In genomic region chr17:47663009-47663713, GRCm38 (mm10) we compare ENCODE assay signal across 14 mouse cellular contexts. TPM values are rescaled to one million over a fixed set of nuclear protein-coding genes. Genes with fewer than 3 reads are reported as not detected.
DNase-seq lines count a peak whose midpoint lies in the region; ATAC-seq and TF ChIP-seq lines count a peak whose summit lies in the region.
"Had no signal": no experiment of that assay in that cellular context is flagged by ENCODE, and none has a peak within 500 bp of the region (broad histone marks: within the 10 kb centered on the region; RNA-seq: fewer than 3 reads in every experiment).

No protein-coding gene starts in this region.

- intact Hi-C loops in gastrocnemius, postnatal 14 days (cut with DNase I; ENCODE audit: low total_unique reads) = no loop called here

- no peak overlapping the region for H3K9ac ChIP-seq in intestine, embryonic 14.5 days (ENCODE audit: low read length)
- H3K9ac ChIP-seq in intestine, postnatal 0 days (ENCODE audit: low read depth, low read length) = no peak overlapping the region
- H3K9ac ChIP-seq in forebrain, embryonic 14.5 days (ENCODE audit: low read length) = no peak overlapping the region
- H3K9ac ChIP-seq in neural tube, embryonic 14.5 days (replicated peaks; ENCODE audit: low read depth, low read length) = no peak overlapping the region

- 0 out of 2 replicates have a peak, but pooled peaks cover 5% of the 10 kb centered on the region for H3K36me3 ChIP-seq in intestine, embryonic 14.5 days (ENCODE audit: control insufficient read depth, insufficient read depth, low read length)
- 0 out of 2 replicates have a peak, but pooled peaks cover 3% of the 10 kb centered on the region for H3K36me3 ChIP-seq in intestine, postnatal 0 days (ENCODE audit: control insufficient read depth, insufficient read depth)
- H3K36me3 ChIP-seq in forebrain, embryonic 14.5 days (ENCODE audit: control insufficient read depth, insufficient read depth, low read length) = no peaks in the 10 kb centered on the region
- H3K36me3 ChIP-seq in neural tube, embryonic 14.5 days (ENCODE audit: control insufficient read depth, insufficient read depth, low read length) = no peaks in the 10 kb centered on the region; the same call in 1 of the 2 replicates

- peak; percentile 58; the same call in 1 of the 2 replicates for ATAC-seq in intestine, embryonic 14.5 days (replicated peaks; ENCODE audit: low FRiP score, low TSS enrichment, low read depth)
- no peak for ATAC-seq in intestine, postnatal 0 days
- peak; percentile 40; the same call in 1 of the 2 replicates for ATAC-seq in forebrain, embryonic 14.5 days
- peak; percentile 85 for ATAC-seq in neural tube, embryonic 14.5 days (ENCODE audit: low read depth)
- no peak for ATAC-seq in CD4-positive, CD25-positive, alpha-beta regulatory T cell, adult 4 months

- no peak overlapping the region for H3K27ac ChIP-seq in intestine, embryonic 14.5 days (ENCODE audit: low read depth)
- no peak overlapping the region for H3K27ac ChIP-seq in intestine, postnatal 0 days (ENCODE audit: low read depth, low read length)
- no peak overlapping the region for H3K27ac ChIP-seq in forebrain, embryonic 14.5 days (ENCODE audit: low read depth, low read length)
- no peak overlapping the region for H3K27ac ChIP-seq in neural tube, embryonic 14.5 days (ENCODE audit: low read depth, low read length)

- H3K4me2 ChIP-seq in intestine, embryonic 14.5 days (ENCODE audit: low read length) = no peak overlapping the region
- H3K4me2 ChIP-seq in intestine, postnatal 0 days (replicated peaks; ENCODE audit: low read depth) = no peak overlapping the region
- no peak overlapping the region for H3K4me2 ChIP-seq in forebrain, embryonic 14.5 days (ENCODE audit: low read length)
- H3K4me2 ChIP-seq in neural tube, embryonic 14.5 days (ENCODE audit: low read depth, low read length) = no peak overlapping the region

- 73% methylated on average over 9 of the region's 9 CpGs for WGBS in intestine, embryonic 14.5 days
- 76% methylated on average over 9 of the region's 9 CpGs for WGBS in intestine, postnatal 0 days
- WGBS in forebrain, embryonic 14.5 days = 18% methylated on average over 9 of the region's 9 CpGs
- 21% methylated on average over 9 of the region's 9 CpGs for WGBS in neural tube, embryonic 14.5 days
- WGBS in lung, adult 2 months = 70% methylated on average over 9 of the region's 9 CpGs

- no peak for DNase-seq in intestine, embryonic 14.5 days (ENCODE audit: low spot score)
- DNase-seq in brain, embryonic 14.5 days (ENCODE audit: low read depth) = peak; percentile 59
- peak; percentile 33 for DNase-seq in forebrain, embryonic 14.5 days (ENCODE audit: low spot score)
- DNase-seq in gastrocnemius, postnatal 14 days = no peak
- DNase-seq in lung, adult 2 months = no peak
- DNase-seq: cerebellum, postnatal 36 days; heart, adult 18-20 months; lung, adult 18-20 months; spleen, adult 18-20 months; thymus, adult 2 months had no signal

- no peaks in the 10 kb centered on the region for H3K9me3 ChIP-seq in intestine, embryonic 14.5 days (ENCODE audit: control insufficient read depth, low read length)
- no peaks in the 10 kb centered on the region for H3K9me3 ChIP-seq in intestine, postnatal 0 days (ENCODE audit: control insufficient read depth)
- H3K9me3 ChIP-seq in forebrain, embryonic 14.5 days (replicated peaks; ENCODE audit: control insufficient read depth, low read length) = no peaks in the 10 kb centered on the region
- no peaks in the 10 kb centered on the region for H3K9me3 ChIP-seq in neural tube, embryonic 14.5 days (ENCODE audit: control insufficient read depth, low read length)

- H3K4me1 ChIP-seq in intestine, embryonic 14.5 days (replicated peaks; ENCODE audit: control insufficient read depth, insufficient read depth, low read length) = no peaks in the 10 kb centered on the region
- no peaks in the 10 kb centered on the region for H3K4me1 ChIP-seq in intestine, postnatal 0 days (replicated peaks; ENCODE audit: control insufficient read depth, insufficient read depth, low read length)
- H3K4me1 ChIP-seq in forebrain, embryonic 14.5 days (ENCODE audit: control insufficient read depth, insufficient read depth, low read length) = no peaks in the 10 kb centered on the region
- H3K4me1 ChIP-seq in neural tube, embryonic 14.5 days (ENCODE audit: control insufficient read depth, insufficient read depth, low read length) = no peaks in the 10 kb centered on the region
- peaks cover 3% of the 10 kb centered on the region for H3K4me1 ChIP-seq in lung, adult 2 months (ENCODE audit: control insufficient read depth, insufficient read depth, low read length)

- TF ChIP-seq POLR2A in brain, embryonic 14.5 days (IDR thresholded peaks at IDR 0.05; ENCODE audit: borderline replicate concordance, extremely low read depth, insufficient read depth, insufficient read length, poor library complexity, severe bottlenecking) = no peak
- TF ChIP-seq POLR2A in lung, adult 2 months (IDR thresholded peaks at IDR 0.05; ENCODE audit: borderline replicate concordance, extremely low read depth, low read depth, low read length) = no peak

- no peak for TF ChIP-seq CTCF in intestine, postnatal 0 days (IDR thresholded peaks at IDR 0.05; ENCODE audit: low read depth)
- TF ChIP-seq CTCF in brain, embryonic 14.5 days (IDR thresholded peaks at IDR 0.05; ENCODE audit: borderline replicate concordance, extremely low read depth, insufficient read depth, insufficient read length) = no peak
- no peak for TF ChIP-seq CTCF in lung, adult 2 months (IDR thresholded peaks at IDR 0.05; ENCODE audit: insufficient read depth, low read length)

- no peaks in the 10 kb centered on the region for H3K27me3 ChIP-seq in intestine, embryonic 14.5 days (replicated peaks; ENCODE audit: control insufficient read depth, insufficient read depth, low read length)
- no peaks in the 10 kb centered on the region for H3K27me3 ChIP-seq in intestine, postnatal 0 days (replicated peaks; ENCODE audit: control insufficient read depth, insufficient read depth, low read length)
- no peaks in the 10 kb centered on the region for H3K27me3 ChIP-seq in forebrain, embryonic 14.5 days (replicated peaks; ENCODE audit: control insufficient read depth, insufficient read depth, low read length)
- no peaks in the 10 kb centered on the region for H3K27me3 ChIP-seq in neural tube, embryonic 14.5 days (ENCODE audit: control insufficient read depth, insufficient read depth, low read length)

- no peak overlapping the region for H3K4me3 ChIP-seq in intestine, embryonic 14.5 days (ENCODE audit: low read depth, low read length)
- no peak overlapping the region for H3K4me3 ChIP-seq in intestine, postnatal 0 days (ENCODE audit: low read depth, low read length)
- no peak overlapping the region for H3K4me3 ChIP-seq in forebrain, embryonic 14.5 days (ENCODE audit: low read depth, low read length)
- H3K4me3 ChIP-seq in neural tube, embryonic 14.5 days (ENCODE audit: low read depth, low read length) = no peak overlapping the region
- no peak overlapping the region for H3K4me3 ChIP-seq in lung, adult 2 months (replicated peaks; ENCODE audit: extremely low read depth, low read depth, low read length)

RNA-seq across cellular contexts. Expression of gene Tomm6, which starts 25.0 kb away (rescaled TPM):
- 455 and 463 TPM in 2 replicates for polyA plus RNA-seq in intestine, embryonic 14.5 days (2014; fragmentation: Nextera tagmentation; extraction: Ambion mirVana)
- 384 and 398 TPM in 2 replicates for polyA plus RNA-seq in intestine, postnatal 0 days (2015; fragmentation: Nextera tagmentation; extraction: Ambion mirVana)
- 97.2 and 102 TPM in 2 replicates for polyA plus RNA-seq in brain, embryonic 14.5 days (2012; rRNA removed)
- 309 and 324 TPM in 2 replicates for polyA plus RNA-seq in forebrain, embryonic 14.5 days (2014; fragmentation: Nextera tagmentation; extraction: Ambion mirVana)
- 296 and 305 TPM in 2 replicates for polyA plus RNA-seq in neural tube, embryonic 14.5 days (2014; fragmentation: Nextera tagmentation; extraction: Ambion mirVana)
- 100 to 1,000 TPM; 147 to 153 TPM for total RNA-seq in gastrocnemius, postnatal 14 days (2021)
- polyA plus RNA-seq in lung, adult 2 months (2012; rRNA removed) = 94.7 and 101 TPM in 2 replicates
- polyA plus RNA-seq in CD4-positive, CD25-positive, alpha-beta regulatory T cell, adult 4 months (2017; shearing (Covaris generic)) = 100 to 1,000 TPM; 264 to 319 TPM

RNA-seq across cellular contexts. Expression of gene Frs3, which starts 25.7 kb away (rescaled TPM):
- polyA plus RNA-seq in intestine, embryonic 14.5 days (2014; fragmentation: Nextera tagmentation; extraction: Ambion mirVana) = 4.8 and 5.3 TPM in 2 replicates
- polyA plus RNA-seq in intestine, postnatal 0 days (2015; fragmentation: Nextera tagmentation; extraction: Ambion mirVana) = 2.9 TPM in 2 replicates
- polyA plus RNA-seq in brain, embryonic 14.5 days (2012; rRNA removed) = 54.2 and 55.4 TPM in 2 replicates
- 16.1 and 17.4 TPM in 2 replicates for polyA plus RNA-seq in forebrain, embryonic 14.5 days (2014; fragmentation: Nextera tagmentation; extraction: Ambion mirVana)
- 33.3 and 41.9 TPM in 2 replicates for polyA plus RNA-seq in neural tube, embryonic 14.5 days (2014; fragmentation: Nextera tagmentation; extraction: Ambion mirVana)
- 1 to 10 TPM; 3.0 to 3.1 TPM for total RNA-seq in gastrocnemius, postnatal 14 days (2021)
- polyA plus RNA-seq in lung, adult 2 months (2012; rRNA removed) = 15.2 and 17.2 TPM in 2 replicates
- polyA plus RNA-seq in CD4-positive, CD25-positive, alpha-beta regulatory T cell, adult 4 months (2017; shearing (Covaris generic)) = under 1 TPM; 0.16 to 0.49 TPM

RNA-seq across cellular contexts. Expression of gene Gm21981, which starts 31.1 kb away (rescaled TPM):
- 0.90 and 1.4 TPM in 2 replicates for polyA plus RNA-seq in intestine, embryonic 14.5 days (2014; fragmentation: Nextera tagmentation; extraction: Ambion mirVana)
- 0.12 TPM in 1 of 2 replicates, not detected in the other for polyA plus RNA-seq in intestine, postnatal 0 days (2015; fragmentation: Nextera tagmentation; extraction: Ambion mirVana)
- polyA plus RNA-seq in brain, embryonic 14.5 days (2012; rRNA removed) = 4.9 and 5.1 TPM in 2 replicates
- 4.7 and 4.8 TPM in 2 replicates for polyA plus RNA-seq in forebrain, embryonic 14.5 days (2014; fragmentation: Nextera tagmentation; extraction: Ambion mirVana)
- 2.0 and 7.7 TPM in 2 replicates for polyA plus RNA-seq in neural tube, embryonic 14.5 days (2014; fragmentation: Nextera tagmentation; extraction: Ambion mirVana)
- total RNA-seq in gastrocnemius, postnatal 14 days (2021) = under 1 TPM; 0.24 to 0.47 TPM
- polyA plus RNA-seq in lung, adult 2 months (2012; rRNA removed) = 0.72 and 0.87 TPM in 2 replicates
- not detected for polyA plus RNA-seq in CD4-positive, CD25-positive, alpha-beta regulatory T cell, adult 4 months (2017; shearing (Covaris generic))

RNA-seq across cellular contexts. Expression of gene Prickle4, which starts 31.4 kb away (rescaled TPM):
- 0.52 and 0.53 TPM in 2 replicates for polyA plus RNA-seq in intestine, embryonic 14.5 days (2014; fragmentation: Nextera tagmentation; extraction: Ambion mirVana)
- 0.33 and 0.64 TPM in 2 replicates for polyA plus RNA-seq in intestine, postnatal 0 days (2015; fragmentation: Nextera tagmentation; extraction: Ambion mirVana)
- polyA plus RNA-seq in brain, embryonic 14.5 days (2012; rRNA removed) = 0.52 and 1.0 TPM in 2 replicates
- 0.42 and 0.62 TPM in 2 replicates for polyA plus RNA-seq in forebrain, embryonic 14.5 days (2014; fragmentation: Nextera tagmentation; extraction: Ambion mirVana)
- 0.68 and 4.4 TPM in 2 replicates for polyA plus RNA-seq in neural tube, embryonic 14.5 days (2014; fragmentation: Nextera tagmentation; extraction: Ambion mirVana)
- 1 to 10 TPM; 1.3 to 2.2 TPM for total RNA-seq in gastrocnemius, postnatal 14 days (2021)
- polyA plus RNA-seq in lung, adult 2 months (2012; rRNA removed) = 3.3 and 3.9 TPM in 2 replicates
- polyA plus RNA-seq in CD4-positive, CD25-positive, alpha-beta regulatory T cell, adult 4 months (2017; shearing (Covaris generic)) = not detected
- total RNA-seq: megakaryocyte-erythroid progenitor cell, adult 5-6 weeks had no signal

RNA-seq across cellular contexts. Expression of gene Usp49, which starts 32.7 kb away (rescaled TPM):
- 5.3 and 6.5 TPM in 2 replicates for polyA plus RNA-seq in intestine, embryonic 14.5 days (2014; fragmentation: Nextera tagmentation; extraction: Ambion mirVana)
- polyA plus RNA-seq in intestine, postnatal 0 days (2015; fragmentation: Nextera tagmentation; extraction: Ambion mirVana) = 2.6 and 2.9 TPM in 2 replicates
- 32.8 and 36.9 TPM in 2 replicates for polyA plus RNA-seq in brain, embryonic 14.5 days (2012; rRNA removed)
- 5.9 and 6.6 TPM in 2 replicates for polyA plus RNA-seq in forebrain, embryonic 14.5 days (2014; fragmentation: Nextera tagmentation; extraction: Ambion mirVana)
- polyA plus RNA-seq in neural tube, embryonic 14.5 days (2014; fragmentation: Nextera tagmentation; extraction: Ambion mirVana) = 5.9 and 6.5 TPM in 2 replicates
- total RNA-seq in gastrocnemius, postnatal 14 days (2021) = 1 to 10 TPM; 3.2 to 4.3 TPM
- polyA plus RNA-seq in lung, adult 2 months (2012; rRNA removed) = 6.4 and 6.7 TPM in 2 replicates
- polyA plus RNA-seq in CD4-positive, CD25-positive, alpha-beta regulatory T cell, adult 4 months (2017; shearing (Covaris generic)) = under 1 TPM; 0.43 to 0.78 TPM

Comparison
In these comparisons a context has a peak if more than half of its experiments do, and no peak if none do; other contexts are left out.
1. ATAC-seq: peak in intestine, embryonic 14.5 days (single experiment), forebrain, embryonic 14.5 days (single experiment) and neural tube, embryonic 14.5 days (single experiment); none in intestine, postnatal 0 days (single experiment) and CD4-positive, CD25-positive, alpha-beta regulatory T cell, adult 4 months (single experiment).
2. DNase-seq: peak in brain, embryonic 14.5 days (single experiment) and forebrain, embryonic 14.5 days (single experiment); none in intestine, embryonic 14.5 days (single experiment), gastrocnemius, postnatal 14 days (single experiment) and lung, adult 2 months (single experiment).